Mouse (Mus musculus) urinary bladder, adult 2 months (tissue): ENCODE data around the gene Tbc1d12. TPM values are rescaled to one million over a fixed set of nuclear protein-coding genes. Genes with fewer than 3 reads are reported as not detected.
A peak's percentile ranks its signal among the peaks of the same experiment; 100 is the strongest.

Experiments used
- DNase-seq: peaks from one replicate; pipeline ENCODE4 v3.0.0; 2022; ENCODE audit warnings: low spot score
- polyA plus RNA-seq: library from polyadenylated mRNA; depleted of rRNA; stranded (reverse); fragments of >200 nt; gene quantifications from 2 replicates; pipeline ENCODE4 v1.2.3, GENCODE M21; 2012; rRNA removed

Gene Tbc1d12
- polyA plus RNA-seq, 1 experiment, result 5.7 TPM

- no peak for DNase-seq
Observed at GRCm38 (mm10) chr19:38913786-38914185, 77.4 kb downstream of the Tbc1d12 start.

- no peak for DNase-seq
Observed at GRCm38 (mm10) chr19:38914926-38915325, 78.5 kb downstream of the Tbc1d12 start.

GRCm38 (mm10) chr19:38915677-38916076 is 79.3 kb downstream of the Tbc1d12 start:
- no peak for DNase-seq

GRCm38 (mm10) chr19:38928481-38929158 is 92.2 kb downstream of the Tbc1d12 start:
- DNase-seq, result no peak

- DNase-seq, result no peak
Observed at GRCm38 (mm10) chr19:38929471-38930251, 93.3 kb downstream of the Tbc1d12 start.

GRCm38 (mm10) chr19:38930252-38930787 is 93.9 kb downstream of the Tbc1d12 start:
- no peak for DNase-seq

GRCm38 (mm10) chr19:38930788-38931565 is 94.6 kb downstream of the Tbc1d12 start, which contains the start of gene Hells:
Gene Hells (plus strand): TSS chr19:38930915.
- peak; percentile 77 for DNase-seq

- DNase-seq, result no peak
Observed at GRCm38 (mm10) chr19:38931566-38931890, 95.1 kb downstream of the Tbc1d12 start.

- no peak for DNase-seq
Observed at GRCm38 (mm10) chr19:38944590-38945307, 108.4 kb downstream of the Tbc1d12 start.

Other genes with a start within 250 kb of the Tbc1d12 start
- 8.8 and 9.2 TPM in 2 replicates for gene Noc3l, start 17.3 kb upstream of the Tbc1d12 start, polyA plus RNA-seq
- gene Hells, start 94.3 kb downstream of the Tbc1d12 start, polyA plus RNA-seq, result 1.6 and 1.7 TPM in 2 replicates
- gene Cyp2c55, start 170.4 kb downstream of the Tbc1d12 start, polyA plus RNA-seq, result 0.03 TPM in 1 of 2 replicates, not detected in the other
- 0.03 TPM in 1 of 2 replicates, not detected in the other for gene Cyp2c65, start 224.4 kb downstream of the Tbc1d12 start, polyA plus RNA-seq